Mouse (Mus musculus) midbrain, embryonic 14.5 days (tissue): Measurements from ENCODE around the gene Nlrp4f. TPM values are rescaled to one million over a fixed set of nuclear protein-coding genes. Genes with fewer than 3 reads are reported as not detected.

Source experiments
- polyA plus RNA-seq: library from polyadenylated mRNA; unstranded; fragments of >200 nt; fragmentation: Nextera tagmentation; extraction: Ambion mirVana; gene quantifications from 2 replicates; pipeline ENCODE4 v1.2.1, GENCODE M21; 2014

The Nlrp4f gene
- polyA plus RNA-seq, 1 experiment from 2014 or later, result 0.08 TPM

Other genes starting within 250 kb of the Nlrp4f start
- gene Spata31d1c, start 172.9 kb downstream of the Nlrp4f start, polyA plus RNA-seq, result not detected in 2 replicates
- not detected in 2 replicates for gene Prss47, start 153.2 kb downstream of the Nlrp4f start, polyA plus RNA-seq
- gene Mfsd14b, start 93.0 kb downstream of the Nlrp4f start, polyA plus RNA-seq, result 29.7 and 33.7 TPM in 2 replicates
- gene Olfr465-ps1, start 67.9 kb downstream of the Nlrp4f start, polyA plus RNA-seq, result not detected in 2 replicates
- gene Olfr466, start 55.7 kb downstream of the Nlrp4f start, polyA plus RNA-seq, result not detected in 2 replicates
- 0.30 TPM in 1 of 2 replicates, not detected in the other for gene Gm10775, start 53.6 kb upstream of the Nlrp4f start, polyA plus RNA-seq
- gene Zfp369, start 72.8 kb upstream of the Nlrp4f start, polyA plus RNA-seq, result 25.7 and 27.3 TPM in 2 replicates